Mouse (Mus musculus) ES-Bruce4 (cell line): ENCODE results near the gene BC030867.

ENCODE experiments used
- CTCF ChIP-seq: IDR thresholded peaks from one replicate; pipeline ENCODE4 v1.8.1; 2011; ENCODE audit warnings: low read depth, low read length
- EP300 ChIP-seq: IDR thresholded peaks from 2 replicates; pipeline ENCODE4 v1.6.1; 2011; ENCODE audit warnings: low read depth, low read length; ENCODE audit not compliant: insufficient read depth

DNA sequence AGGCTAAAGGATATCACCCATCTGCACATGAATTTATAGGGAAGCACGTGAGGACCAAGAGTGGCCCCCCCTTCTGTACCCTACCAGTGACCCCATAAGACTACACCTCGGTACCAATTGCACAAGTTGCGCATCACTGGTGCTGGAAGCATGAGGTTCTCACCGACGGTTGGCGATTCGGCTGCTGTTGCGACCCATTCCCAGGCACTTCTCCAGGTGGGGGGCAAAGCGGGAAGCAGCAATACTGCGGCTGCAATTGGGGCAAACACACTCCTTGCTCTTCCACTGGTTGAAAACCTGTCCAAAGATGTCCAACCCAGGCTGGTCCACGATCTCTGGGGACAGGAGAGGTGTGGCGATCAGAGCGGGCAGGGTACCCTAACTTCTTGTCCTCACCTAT, 45.3 kb downstream of the BC030867 start:
- no peak for TF ChIP-seq EP300
- no peak for TF ChIP-seq CTCF
